Mouse (Mus musculus) telencephalon, adult 2 months (tissue): ENCODE results near the gene Ccser2.

ENCODE experiments used
- DNase-seq: peaks from one replicate; pipeline ENCODE4 v3.0.0-alpha.2; 2011; ENCODE audit warnings: low read depth, low spot score

Gene Ccser2

GRCm38 (mm10) chr14:36937941-36938340 is 30.6 kb downstream of the Ccser2 start:
- DNase-seq = no peak

DNA sequence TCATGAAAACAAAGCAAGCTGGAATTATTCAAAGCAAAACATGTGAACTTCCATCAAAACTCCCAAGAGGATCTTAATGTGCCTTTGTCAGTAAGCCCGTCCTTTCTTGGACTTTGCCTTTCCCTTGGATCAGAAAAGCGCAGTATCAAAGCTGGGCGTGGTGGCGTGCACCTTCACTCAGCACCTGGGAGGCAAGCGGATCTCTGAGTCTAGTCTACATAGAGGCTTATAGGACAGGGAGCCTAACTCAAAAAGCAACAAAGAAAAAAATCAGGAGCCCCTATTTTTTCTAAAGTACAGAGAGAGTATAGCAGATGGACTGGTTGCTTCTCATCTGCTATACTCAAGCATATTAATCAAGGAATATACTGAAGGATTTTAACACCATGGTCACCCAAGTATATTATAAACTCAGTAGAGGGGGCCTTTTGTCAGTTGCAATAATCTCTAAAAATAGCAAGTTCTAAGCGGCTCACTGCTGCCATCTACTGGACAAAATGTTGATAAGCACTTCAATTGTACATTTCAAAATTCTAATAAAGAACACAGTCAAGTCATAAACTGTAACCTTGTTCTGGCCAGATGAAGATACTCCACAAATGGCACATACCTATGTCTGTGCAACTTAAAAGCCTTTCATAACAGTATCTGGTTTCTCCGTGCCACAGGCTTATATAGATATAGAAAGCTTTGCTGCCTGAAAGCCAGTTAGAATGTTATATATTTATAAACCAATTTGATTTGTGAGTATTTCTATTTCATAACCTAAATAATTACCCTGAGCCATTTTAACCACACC is 31.3 kb downstream of the Ccser2 start:
- DNase-seq = no peak

DNA sequence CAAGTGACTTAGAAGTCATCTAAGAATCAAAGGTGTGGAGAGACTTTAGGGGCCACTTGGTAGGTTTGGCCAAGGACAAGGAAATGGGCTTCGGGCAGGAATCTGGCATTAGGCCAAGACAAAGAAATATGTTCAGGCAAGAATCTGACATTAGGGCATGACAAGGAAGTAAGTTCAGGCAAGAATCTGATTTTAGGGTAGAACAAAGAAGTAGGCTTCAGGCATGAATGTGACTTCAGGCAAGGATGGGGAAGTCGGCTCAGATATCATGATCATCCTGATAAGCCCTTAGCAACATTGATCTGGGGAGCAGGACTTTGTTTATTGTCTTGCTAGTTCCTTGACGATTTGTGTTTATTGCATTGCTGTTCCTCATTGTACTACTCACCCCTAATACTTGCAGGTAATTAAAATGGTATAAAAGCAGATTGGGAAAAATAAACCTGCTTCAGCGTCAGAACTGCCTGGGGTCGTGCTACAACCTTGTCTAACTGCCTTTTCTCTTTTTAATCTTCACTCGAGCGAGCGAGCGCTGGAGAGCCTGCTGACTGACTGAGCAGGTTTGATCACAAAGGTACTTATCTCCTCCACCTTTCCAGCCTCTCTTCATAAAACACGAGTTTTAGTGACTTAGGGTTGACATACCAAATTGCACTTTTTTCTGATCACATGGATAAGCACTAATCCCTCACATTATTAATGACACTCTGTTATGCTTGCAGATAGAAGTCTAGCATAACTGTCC is 35.8 kb downstream of the Ccser2 start:
- DNase-seq = no peak

- DNase-seq = no peak
Observed at GRCm38 (mm10) chr14:36932038-36932437, 36.5 kb downstream of the Ccser2 start.

GRCm38 (mm10) chr14:36923383-36923782 is 45.2 kb downstream of the Ccser2 start:
- no peak for DNase-seq

- DNase-seq = no peak
Observed at GRCm38 (mm10) chr14:36921346-36922049, 47.1 kb downstream of the Ccser2 start.

DNA sequence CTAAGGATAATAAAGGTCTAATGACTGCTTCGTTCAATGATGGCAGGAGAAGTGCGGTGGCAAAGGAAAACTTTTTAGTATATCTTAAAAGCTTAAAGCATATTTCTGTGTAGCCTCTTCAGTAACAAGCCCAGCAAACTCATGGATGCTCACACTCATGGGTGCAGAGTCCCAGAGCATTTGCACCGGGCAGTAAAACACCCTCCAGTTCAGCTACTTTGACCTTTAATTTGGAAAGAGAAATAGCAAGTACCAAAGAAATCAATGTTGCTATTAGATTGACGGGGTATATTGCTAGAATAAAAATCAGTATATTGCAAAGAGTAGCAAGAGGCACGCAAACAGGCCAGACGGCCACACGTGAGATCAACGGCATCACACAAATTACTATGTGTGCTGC is 48.7 kb downstream of the Ccser2 start:
- no peak for DNase-seq

DNA sequence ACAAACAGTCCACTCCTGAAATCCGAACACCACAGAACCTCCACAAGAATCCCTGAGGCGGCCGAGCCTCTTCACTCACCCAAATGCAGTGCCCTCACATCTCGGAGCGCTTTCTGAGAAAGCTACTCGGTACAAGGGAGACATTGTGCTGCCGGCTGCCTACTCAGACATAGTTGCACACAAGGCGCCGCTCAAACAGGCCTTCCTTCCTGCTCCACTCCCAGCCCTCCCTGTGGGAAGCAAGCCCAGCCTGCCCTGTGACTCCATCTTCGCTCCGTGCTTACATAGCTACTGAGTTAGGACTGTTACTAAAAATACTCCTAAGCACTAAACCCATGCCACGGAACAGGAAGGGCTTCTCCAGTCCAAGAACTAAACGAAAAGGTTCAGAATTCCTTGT is 49.4 kb downstream of the Ccser2 start:
- peak; percentile 60 for DNase-seq

DNA sequence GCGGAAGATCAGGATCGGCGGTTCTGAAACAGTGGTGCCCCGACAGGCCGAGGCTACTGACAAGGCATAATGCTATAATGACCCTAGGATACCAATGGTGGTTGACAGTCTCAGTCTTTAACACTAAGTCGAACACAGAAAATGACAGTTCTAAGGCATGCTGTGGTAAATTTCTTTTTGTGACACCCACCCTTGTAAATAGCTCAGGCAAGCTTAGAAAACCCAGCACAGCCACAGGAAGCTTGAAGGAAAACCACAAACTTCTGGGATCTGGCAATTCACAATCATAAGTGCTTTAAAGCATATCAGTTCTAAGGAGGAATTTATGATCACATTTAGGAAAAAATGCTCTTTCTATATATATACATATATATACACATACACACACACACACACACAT is 53.4 kb downstream of the Ccser2 start:
- DNase-seq = no peak

- DNase-seq = no peak
Observed at GRCm38 (mm10) chr14:36914473-36915005, 54.0 kb downstream of the Ccser2 start.

DNA sequence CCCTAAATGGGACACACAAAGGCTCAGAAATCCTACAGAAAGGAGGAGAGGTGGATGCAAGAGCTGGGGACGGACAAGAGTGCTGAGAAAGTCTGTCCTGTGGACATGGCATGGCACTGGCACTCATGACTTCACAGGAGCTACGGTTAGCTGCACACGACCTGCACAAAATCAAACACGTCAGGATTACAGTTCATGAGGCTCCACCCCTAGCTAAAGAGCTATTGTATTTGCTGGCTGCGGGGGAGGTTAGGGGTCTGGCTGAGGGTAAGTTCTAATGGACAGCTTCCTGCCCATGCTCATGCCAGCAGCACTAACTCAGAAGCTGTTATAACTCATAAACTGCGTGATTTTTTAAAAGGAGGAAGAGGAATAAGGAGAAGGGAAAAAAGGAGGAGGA is 56.8 kb downstream of the Ccser2 start:
- DNase-seq = no peak

DNA sequence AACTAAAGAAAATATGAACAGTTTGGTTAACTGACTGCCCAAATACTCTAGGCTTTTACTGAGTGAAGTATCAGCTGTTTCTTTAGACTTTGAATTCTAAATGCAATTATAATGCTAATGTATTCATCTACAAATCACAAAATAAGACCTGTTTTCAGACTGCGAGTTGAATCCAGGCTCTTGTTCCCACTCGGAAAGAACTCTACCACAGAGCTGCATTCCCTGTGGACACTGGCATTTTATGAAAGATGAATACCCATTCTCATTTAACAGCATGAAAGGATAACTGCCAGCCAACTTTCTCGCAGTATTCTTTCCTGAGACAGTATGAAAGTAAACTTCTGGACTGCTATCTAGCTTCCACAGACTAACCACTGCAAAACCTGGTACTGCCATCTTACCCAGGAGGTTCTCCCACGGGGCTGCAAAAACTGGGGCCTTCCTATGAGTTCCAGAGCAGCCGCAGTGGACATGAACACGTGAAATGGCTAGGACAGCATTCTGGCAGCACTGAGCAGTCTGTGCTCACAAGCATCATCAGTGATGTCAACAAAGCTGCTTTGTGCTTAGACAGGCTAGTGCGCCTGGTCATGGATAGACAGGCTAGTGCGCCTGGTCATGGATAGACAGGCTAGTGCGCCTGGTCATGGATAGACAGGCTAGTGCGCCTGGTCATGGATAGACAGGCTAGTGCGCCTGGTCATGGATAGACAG is 62.6 kb downstream of the Ccser2 start:
- peak; percentile 19 for DNase-seq

DNA sequence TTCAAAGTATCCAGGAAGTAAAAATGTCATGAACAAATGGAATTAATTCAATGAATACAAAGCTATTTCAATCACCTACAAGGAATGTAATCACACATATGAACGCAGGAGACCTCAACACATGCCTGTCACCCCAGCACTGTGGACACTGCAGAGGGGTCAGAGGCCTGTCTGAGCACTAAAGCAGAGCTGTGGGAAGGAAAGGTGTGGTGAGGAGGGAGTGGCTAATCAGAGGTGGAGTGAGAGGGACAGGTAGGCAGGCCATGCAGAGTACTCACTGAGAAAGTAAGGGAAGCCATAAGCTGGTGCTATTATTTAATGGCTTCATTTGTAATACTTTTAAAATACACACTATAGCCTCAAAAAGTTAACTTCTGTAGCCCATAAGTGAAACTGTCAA is 64.4 kb downstream of the Ccser2 start:
- no peak for DNase-seq

DNA sequence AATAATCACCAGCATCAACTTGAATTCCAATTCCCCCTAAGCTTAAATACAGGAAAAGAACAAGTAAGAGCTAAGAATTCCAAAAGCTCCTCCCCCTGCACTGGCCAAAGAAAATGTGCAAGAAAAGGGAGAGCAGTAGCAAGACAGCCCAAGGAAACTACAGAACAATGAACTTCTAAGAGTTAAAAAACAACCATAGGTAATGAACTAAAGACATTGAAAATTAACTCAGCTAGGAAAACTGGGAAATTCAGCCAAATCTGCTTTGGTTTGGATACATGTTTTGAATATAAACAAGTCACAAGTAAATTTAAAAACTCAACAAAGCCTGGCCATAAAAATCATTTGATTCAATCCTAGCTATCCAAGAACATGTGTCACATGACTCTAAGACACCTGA is 67.7 kb downstream of the Ccser2 start:
- no peak for DNase-seq

GRCm38 (mm10) chr14:36894701-36895100 is 73.9 kb downstream of the Ccser2 start:
- DNase-seq = no peak

DNA sequence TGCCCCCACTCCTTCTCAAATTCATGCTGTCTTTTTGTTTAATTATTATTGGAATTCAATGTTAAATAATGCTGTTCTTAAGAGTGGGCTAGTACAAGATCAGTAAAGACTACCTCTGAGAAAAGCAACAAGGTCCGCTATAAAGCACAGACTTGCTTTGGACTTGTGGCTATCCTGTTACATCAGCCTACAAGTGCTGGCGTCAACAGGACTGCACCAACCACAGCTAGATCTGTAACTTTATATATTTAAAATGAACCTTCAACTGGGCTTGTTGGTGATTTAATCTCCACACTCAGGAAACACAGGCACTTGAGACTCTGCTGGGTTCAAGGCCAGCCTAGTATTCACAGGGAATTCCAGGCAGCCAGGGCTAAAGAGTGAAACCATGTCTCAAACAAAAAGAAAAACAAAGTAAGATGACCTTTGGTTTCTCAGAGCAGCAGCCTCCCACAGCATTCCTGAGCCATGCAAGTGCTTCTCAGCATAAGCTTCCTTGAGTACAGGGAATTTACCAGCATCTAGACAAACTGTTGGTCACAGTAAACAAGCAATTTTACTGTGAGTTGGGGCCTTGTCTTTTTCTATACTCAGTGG is 75.7 kb downstream of the Ccser2 start:
- DNase-seq = no peak

DNA sequence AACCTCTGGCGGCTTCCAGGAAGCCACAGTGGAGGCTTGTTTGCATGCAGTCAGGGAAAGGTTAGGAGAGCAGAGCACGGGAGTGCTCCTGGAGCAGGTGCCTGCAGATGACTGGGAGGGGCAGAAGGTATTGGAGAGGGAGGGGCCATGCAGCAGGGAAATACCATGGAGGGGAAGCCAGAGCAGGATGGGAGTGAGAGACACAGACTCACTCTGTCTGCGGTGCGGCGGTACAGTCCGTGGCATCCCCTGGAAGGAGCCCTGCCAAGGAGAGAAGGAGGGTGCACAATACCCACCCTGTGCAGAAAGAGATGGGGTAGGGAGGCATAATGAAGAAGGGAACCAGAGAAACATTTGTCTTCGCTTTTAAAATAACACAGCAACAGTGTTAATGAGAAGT is 78.4 kb downstream of the Ccser2 start:
- DNase-seq = no peak

DNA sequence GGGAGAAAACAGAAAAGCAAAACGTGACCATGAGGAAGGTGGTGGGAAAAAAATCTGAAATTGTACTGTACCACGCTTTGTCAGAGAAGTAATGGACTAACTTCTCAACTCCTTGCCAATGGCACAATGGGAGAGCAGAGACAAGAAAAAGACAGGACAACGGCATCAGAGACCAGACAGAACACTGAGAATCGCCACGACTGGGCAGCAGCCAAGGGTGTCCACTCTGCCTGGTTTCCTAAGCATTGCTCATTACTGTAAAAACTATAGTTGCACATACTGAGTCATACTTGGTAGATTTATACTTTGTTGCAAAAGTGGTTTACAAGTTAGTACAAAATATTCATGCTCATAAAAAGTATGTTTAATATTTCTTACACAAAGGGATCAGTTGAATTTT is 82.9 kb downstream of the Ccser2 start:
- DNase-seq = no peak

DNA sequence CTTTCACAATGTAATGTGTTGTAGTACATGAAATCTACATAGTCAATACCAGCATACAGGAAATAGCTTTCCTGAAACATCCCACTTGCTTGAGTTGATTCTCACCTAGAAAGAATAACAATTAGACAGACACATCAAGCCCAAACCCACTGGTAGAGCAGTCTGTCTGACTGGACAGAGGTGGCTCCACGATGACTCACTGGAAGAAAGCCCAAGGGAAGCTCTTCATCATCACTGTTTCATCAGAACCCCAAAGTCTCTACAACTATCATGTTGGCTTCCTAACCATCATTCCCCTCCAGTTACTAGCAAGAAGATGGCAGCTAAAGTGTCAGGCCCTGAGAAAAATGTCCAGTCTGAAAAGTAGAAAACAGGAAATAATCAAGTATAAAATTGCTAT is 83.5 kb downstream of the Ccser2 start:
- DNase-seq = no peak

DNA sequence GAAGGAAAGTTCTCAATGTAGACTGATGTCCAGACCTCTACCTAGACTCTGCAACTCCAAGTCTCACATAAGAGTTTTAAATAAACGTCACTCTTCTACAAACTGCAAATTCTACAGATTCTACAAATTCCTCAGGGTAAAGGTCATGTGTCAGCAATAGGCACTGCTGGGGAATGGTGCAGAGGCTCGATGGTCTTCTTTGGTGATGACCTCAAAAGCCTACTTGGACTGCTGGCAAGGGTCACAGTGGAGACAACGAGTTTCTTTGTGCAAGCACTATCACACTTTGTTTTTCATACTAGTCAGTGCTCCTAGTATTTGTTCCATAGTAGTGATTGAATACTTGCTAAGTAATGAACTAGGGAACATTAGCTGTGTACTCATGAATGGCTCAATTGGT is 85.0 kb downstream of the Ccser2 start:
- no peak for DNase-seq

DNA sequence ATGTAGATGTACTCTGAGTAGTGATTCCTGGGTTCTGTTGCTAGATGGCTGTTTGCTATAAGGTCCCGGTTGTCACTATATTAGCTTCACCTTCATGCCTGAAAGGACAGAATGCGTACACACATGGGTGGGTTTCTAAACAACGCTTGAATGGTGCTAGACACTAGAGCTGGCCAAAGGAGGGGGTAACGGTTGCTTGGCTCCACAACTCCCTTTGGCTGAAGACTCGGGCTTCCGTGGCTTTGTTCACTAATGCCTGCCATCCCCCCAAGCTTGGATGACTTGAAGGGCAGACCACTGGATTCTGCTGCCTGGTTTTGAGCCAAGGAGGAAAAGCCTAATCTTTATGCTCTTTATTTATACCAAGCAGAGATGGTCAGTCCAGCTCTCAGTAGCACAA is 98.3 kb downstream of the Ccser2 start:
- no peak for DNase-seq
